Mouse (Mus musculus) C2C12 (cell line): ENCODE data around the gene Cct7. TPM values are rescaled to one million over a fixed set of nuclear protein-coding genes. Genes with fewer than 3 reads are reported as not detected.

Experiments used
- H3K27me3 ChIP-seq: one replicate; pipeline ENCODE4 v1.6.1; 2011; ENCODE audit not compliant: control insufficient read depth, insufficient read depth, insufficient read length
- H3K36me3 ChIP-seq: one replicate; pipeline ENCODE4 v1.6.1; 2011; ENCODE audit not compliant: control insufficient read depth, insufficient read depth
- H3K4me3 ChIP-seq: one replicate; pipeline ENCODE4 v1.5.1; 2011; ENCODE audit warnings: mild to moderate bottlenecking, control low read depth; ENCODE audit not compliant: poor library complexity, insufficient read depth, severe bottlenecking
- H3K79me2 ChIP-seq: one replicate; pipeline ENCODE4 v1.6.1; 2011; ENCODE audit not compliant: control insufficient read depth, insufficient read depth
- H3K79me3 ChIP-seq: one replicate; pipeline ENCODE4 v1.6.1; 2011; ENCODE audit warnings: low read depth, control low read depth
- H3ac ChIP-seq: one replicate; pipeline ENCODE3; 2011; ENCODE audit warnings: low read depth; ENCODE audit not compliant: control insufficient read depth, insufficient read length
- CEBPB ChIP-seq: IDR thresholded peaks from one replicate; pipeline ENCODE4 v1.6.1; 2011; ENCODE audit warnings: low read depth, mild to moderate bottlenecking, control low read depth, moderate library complexity
- CTCF ChIP-seq: IDR thresholded peaks from one replicate; pipeline ENCODE4 v1.5.1; 2011; ENCODE audit not compliant: control insufficient read depth, insufficient read depth, insufficient read length
- FOSL1 ChIP-seq: IDR thresholded peaks from one replicate; pipeline ENCODE4 v1.8.0; 2011; ENCODE audit warnings: mild to moderate bottlenecking, low read length; ENCODE audit not compliant: poor library complexity, insufficient read depth, severe bottlenecking
- MAX ChIP-seq: IDR thresholded peaks from one replicate; pipeline ENCODE4 v1.6.1; 2011; ENCODE audit warnings: mild to moderate bottlenecking, control low read depth
- MYOD1 ChIP-seq: IDR thresholded peaks from one replicate; pipeline ENCODE4 v1.6.1; 2011; ENCODE audit warnings: low read depth; ENCODE audit not compliant: control insufficient read depth, insufficient read length
- MYOG ChIP-seq: IDR thresholded peaks from one replicate; pipeline ENCODE4 v1.6.1; 2011; ENCODE audit not compliant: control insufficient read depth, insufficient read length; ENCODE audit errors: extremely low read depth
- USF1 ChIP-seq: IDR thresholded peaks from one replicate; pipeline ENCODE4 v1.6.1; 2011; ENCODE audit warnings: low read depth, mild to moderate bottlenecking, control low read depth, moderate library complexity
- long read RNA-seq, 2 experiments: library from polyadenylated mRNA; unstranded; transcript quantifications; one replicate each; pipeline ENCODE4 v2.0.0; 2019 to 2020
- polyA plus RNA-seq: library from polyadenylated mRNA; unstranded; fragments of >200 nt; fragmentation: generic; extraction: Trizol; gene quantifications from one replicate; pipeline ENCODE4 v1.2.1, GENCODE M21; 2012; ENCODE audit warnings: missing spikeins

Gene Cct7
- 531 TPM for polyA plus RNA-seq
- long read RNA-seq, experiment 1, transcript Cct7-201 (12 exons, 2,441 nt): major isoform, 397 of 487 reads
- long read RNA-seq, experiment 1, partial matches to known transcripts: 70 of 487 reads
- long read RNA-seq, experiment 1, other reads (novel, unspliced or antisense): 20 of 487 reads
- long read RNA-seq, experiment 2, transcript Cct7-201 (12 exons, 2,441 nt): major isoform, 3,330 of 3,446 reads
- long read RNA-seq, experiment 2, partial matches to known transcripts: 45 of 3,446 reads
- long read RNA-seq, experiment 2, other reads (novel, unspliced or antisense): 71 of 3,446 reads

DNA sequence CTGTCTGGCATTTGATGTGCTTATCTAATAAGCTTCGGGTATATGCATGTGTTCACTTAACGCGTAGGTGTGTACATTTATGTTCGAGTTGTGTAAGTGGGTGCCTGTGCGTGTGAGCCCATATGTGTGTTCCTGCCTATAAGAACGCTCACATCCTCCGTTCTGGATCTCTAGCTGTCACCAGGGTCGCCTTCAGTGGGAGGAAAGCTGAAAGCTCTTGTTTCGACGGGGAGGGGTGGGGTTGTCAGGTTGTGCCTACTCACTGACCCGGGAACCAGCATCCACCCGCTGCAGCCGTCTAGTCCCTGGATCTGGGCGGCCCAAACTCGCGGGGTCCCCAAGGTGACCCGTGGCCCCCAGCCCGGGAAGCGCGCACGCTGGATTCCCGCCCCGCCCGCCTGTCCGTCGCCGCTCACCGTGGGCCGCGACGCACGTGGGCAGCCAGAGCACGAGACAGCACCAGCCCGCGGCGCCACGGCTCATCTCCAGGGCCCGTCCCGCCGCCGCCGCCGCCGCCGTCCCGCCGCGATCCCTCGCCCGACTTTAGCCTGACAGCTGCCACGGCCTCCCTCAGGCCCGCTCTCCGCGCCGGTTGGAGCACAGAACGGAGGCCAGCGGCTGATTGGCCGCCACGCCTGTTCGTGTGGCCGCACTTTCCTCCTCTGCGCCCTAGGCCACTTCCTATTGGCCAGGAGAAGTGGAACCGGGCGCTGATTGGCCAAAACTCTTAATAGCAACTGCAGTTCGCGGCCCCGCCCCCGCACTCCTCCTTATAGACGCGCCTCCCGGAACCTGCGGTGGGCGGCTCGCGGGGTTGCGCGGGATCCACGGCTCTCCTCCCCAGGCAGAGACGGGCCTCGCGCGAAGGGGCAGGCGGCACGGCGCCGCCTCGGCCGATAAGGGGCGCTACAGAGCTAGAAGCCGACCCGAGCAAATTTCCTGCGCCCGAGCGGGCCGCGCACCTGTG lies at the start of gene Cct7:
Gene Cct7, plus strand, starts transcription at position 818 of the 967 bp plus-strand sequence.
- peaks cover 43% of the 10 kb centered on the region for H3K79me2 ChIP-seq
- peaks cover 39% of the 10 kb centered on the region for H3K36me3 ChIP-seq
- H3K4me3 ChIP-seq: peak within 1 kb of the TSS; percentile 82
- H3K27me3 ChIP-seq: no peaks in the 10 kb centered on the region
- peaks cover 43% of the 10 kb centered on the region for H3K79me3 ChIP-seq
- TF ChIP-seq MAX (no peak), MYOD1 (no peak), CTCF (peak; percentile 76)
- H3ac ChIP-seq: peak within 1 kb of the TSS; percentile 87

DNA sequence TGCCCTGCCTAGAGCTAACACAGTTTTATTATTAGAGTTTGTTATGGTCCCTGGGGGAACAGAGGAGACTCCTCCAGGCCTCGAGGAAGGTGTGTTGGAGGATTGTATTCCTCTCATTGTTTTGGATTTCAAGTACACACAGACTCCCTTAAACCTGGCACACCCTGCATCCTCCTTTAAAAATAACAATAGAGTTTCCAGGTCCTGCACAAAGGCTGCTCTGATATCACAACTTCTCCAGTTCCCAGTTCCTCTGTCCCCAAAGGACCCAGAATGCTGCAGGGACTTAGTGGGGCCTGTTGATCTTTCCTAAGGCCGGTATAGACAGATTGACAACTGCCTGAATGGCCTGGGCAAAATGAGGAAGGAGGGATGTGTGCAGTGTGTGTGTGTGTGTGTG lies 48.7 kb upstream of the Cct7 start:
- Histone ChIP-seq H3K79me2 (no peaks in the 10 kb centered on the region), H3K36me3 (no peaks in the 10 kb centered on the region), H3K79me3 (no peaks in the 10 kb centered on the region), H3ac (no peak overlapping the region), H3K27me3 (peaks cover 38% of the 10 kb centered on the region), H3K4me3 (no peak overlapping the region)
- TF ChIP-seq CTCF: no peak
- no peak for TF ChIP-seq MAX
- no peak for TF ChIP-seq USF1
- no peak for TF ChIP-seq MYOG
- no peak for TF ChIP-seq MYOD1
- no peak for TF ChIP-seq CEBPB
- TF ChIP-seq FOSL1: no peak

DNA sequence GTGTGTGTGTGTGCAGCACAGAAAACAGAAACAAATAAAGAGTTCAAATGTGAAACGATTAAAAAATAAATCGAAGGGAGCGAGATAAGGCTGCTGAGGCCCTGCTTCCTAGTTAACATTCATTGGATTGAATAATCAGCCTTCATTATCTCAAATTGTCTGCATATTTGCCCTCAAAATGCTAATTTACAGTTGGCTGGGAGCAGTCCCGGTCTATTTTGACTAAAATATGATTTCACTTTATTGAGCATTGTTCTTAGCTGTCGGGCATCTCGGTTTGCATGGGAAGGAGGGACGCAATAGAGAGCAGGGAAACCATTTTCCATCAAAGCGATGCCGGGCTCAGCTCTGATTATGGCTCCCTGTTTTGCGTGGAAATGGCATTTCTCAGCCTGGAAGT lies 48.3 kb upstream of the Cct7 start:
- Histone ChIP-seq H3ac (no peak overlapping the region), H3K79me2 (no peaks in the 10 kb centered on the region), H3K27me3 (peaks cover 42% of the 10 kb centered on the region), H3K79me3 (no peaks in the 10 kb centered on the region), H3K36me3 (no peaks in the 10 kb centered on the region), H3K4me3 (no peak overlapping the region)
- no peak for TF ChIP-seq USF1
- TF ChIP-seq MYOD1: no peak
- no peak for TF ChIP-seq CTCF
- no peak for TF ChIP-seq MAX
- no peak for TF ChIP-seq MYOG
- TF ChIP-seq CEBPB: no peak
- no peak for TF ChIP-seq FOSL1

DNA sequence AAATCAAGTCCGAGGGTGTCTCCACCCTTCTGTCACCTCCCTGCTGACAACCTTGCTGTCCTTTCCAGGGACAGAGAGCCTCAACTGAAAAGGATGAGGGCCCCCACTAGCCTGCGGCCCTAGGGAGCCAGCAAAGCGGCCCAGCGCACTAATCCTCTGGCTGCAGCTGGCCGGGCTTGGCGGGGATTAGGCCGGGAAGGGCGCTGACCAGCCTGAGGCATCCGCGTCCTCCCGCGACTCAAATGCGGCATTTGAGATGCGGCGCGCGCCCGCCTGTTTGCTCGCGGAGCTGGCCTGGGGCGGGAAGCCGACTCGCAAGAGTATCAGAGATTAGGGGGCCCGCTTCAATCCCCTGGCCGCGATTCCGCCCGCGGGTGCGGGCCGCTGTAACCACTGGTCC lies 42.3 kb upstream of the Cct7 start:
- no peaks in the 10 kb centered on the region for H3K36me3 ChIP-seq
- TF ChIP-seq MYOD1 (no peak), MAX (no peak), MYOG (no peak), FOSL1 (no peak), CEBPB (no peak), USF1 (no peak), CTCF (no peak)
- H3ac ChIP-seq: no peak overlapping the region
- H3K79me2 ChIP-seq: no peaks in the 10 kb centered on the region
- no peak overlapping the region for H3K4me3 ChIP-seq
- no peaks in the 10 kb centered on the region for H3K79me3 ChIP-seq
- peaks cover 79% of the 10 kb centered on the region for H3K27me3 ChIP-seq

DNA sequence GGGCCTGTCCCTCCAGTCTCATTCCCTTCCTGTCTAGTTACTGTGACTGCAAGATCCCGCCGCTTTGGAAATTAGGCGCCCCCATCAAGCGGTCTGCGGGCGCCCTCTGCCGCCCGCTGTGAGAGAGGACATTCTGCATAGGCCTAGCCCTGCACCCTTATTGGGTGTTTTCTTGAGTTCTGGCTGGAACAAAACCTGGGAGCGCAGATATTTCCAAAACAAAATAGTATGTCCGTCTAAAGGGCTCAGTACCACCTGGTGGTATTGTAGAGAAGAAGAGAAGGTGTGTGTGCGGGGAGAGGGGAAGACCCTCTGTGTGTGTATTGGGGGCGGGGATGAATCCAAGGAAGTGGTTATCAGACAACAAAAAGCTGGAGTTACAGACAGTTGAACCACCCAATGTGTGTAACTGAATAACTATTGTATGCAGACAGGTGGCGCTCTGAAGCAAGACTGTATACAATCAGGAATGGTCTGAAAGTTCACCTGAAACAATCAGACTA lies 40.5 kb upstream of the Cct7 start:
- peaks cover 77% of the 10 kb centered on the region for H3K27me3 ChIP-seq
- H3K79me3 ChIP-seq: no peaks in the 10 kb centered on the region
- no peaks in the 10 kb centered on the region for H3K79me2 ChIP-seq
- H3K4me3 ChIP-seq: no peak overlapping the region
- TF ChIP-seq CTCF: peak; percentile 69
- TF ChIP-seq MAX: no peak
- TF ChIP-seq MYOD1: no peak
- TF ChIP-seq FOSL1: no peak
- H3K36me3 ChIP-seq: no peaks in the 10 kb centered on the region
- no peak overlapping the region for H3ac ChIP-seq
